Mouse (Mus musculus) small intestine, adult 2 months (tissue): Measurements from ENCODE around the gene Itfg1.

ENCODE experiments used
- CTCF ChIP-seq: fragments of 200-500 bp; IDR thresholded peaks from 2 replicates; pipeline ENCODE4 v1.5.1; 2012; ENCODE audit warnings: low read depth, mild to moderate bottlenecking, control low read depth, inconsistent platforms, low read length, moderate library complexity, mixed read lengths; ENCODE audit not compliant: insufficient replicate concordance, insufficient read length; ENCODE audit errors: extremely low read depth
- POLR2A ChIP-seq: fragments of 200-500 bp; IDR thresholded peaks from 2 replicates; pipeline ENCODE4 v1.6.1; 2012; ENCODE audit warnings: low read depth, mild to moderate bottlenecking, control low read depth, inconsistent platforms, low read length, moderate library complexity

DNA sequence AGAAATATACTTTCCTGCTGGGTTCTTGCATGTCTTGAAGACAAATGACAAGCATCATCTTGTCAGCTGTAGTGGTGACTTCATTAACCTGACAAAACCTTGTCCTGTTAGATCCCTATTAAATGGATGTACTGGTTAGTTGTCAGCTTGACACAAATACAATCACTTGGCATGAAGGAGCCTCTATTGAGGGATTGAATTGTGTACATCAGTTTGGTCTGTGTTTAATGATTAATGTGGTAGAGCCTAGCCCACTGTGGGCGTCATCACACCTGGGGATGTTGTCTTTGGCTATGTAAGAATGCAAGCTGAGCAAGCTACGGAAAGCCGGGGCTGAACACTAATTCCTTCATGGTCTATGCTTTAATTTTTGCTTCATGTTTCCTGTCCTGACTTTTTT is 44.1 kb upstream of the Itfg1 start:
- no peak for TF ChIP-seq CTCF
- no peak for TF ChIP-seq POLR2A
